Mouse (Mus musculus): ENCODE data around the gene Aqp9.

GRCm38 (mm10) chr9:71162131-71162857, 6.2 kb downstream of the Aqp9 start:
- no peak for TF ChIP-seq CTCF (IDR thresholded peaks at IDR 0.05; ENCODE audit: borderline replicate concordance, insufficient read depth, low read depth, low read length)
- TF ChIP-seq POLR2A (IDR thresholded peaks at IDR 0.05; ENCODE audit: borderline replicate concordance, insufficient read depth, low read length) = no peak

Measured in cerebellum, adult 2 months (tissue).